Mouse (Mus musculus): ENCODE measurements around the gene Slc8a1. TPM values are rescaled to one million over a fixed set of nuclear protein-coding genes. Genes with fewer than 3 reads are reported as not detected.

Gene Slc8a1
- total and polyA plus RNA-seq, 2 experiments, result 0.27 to 3.8 TPM

DNA sequence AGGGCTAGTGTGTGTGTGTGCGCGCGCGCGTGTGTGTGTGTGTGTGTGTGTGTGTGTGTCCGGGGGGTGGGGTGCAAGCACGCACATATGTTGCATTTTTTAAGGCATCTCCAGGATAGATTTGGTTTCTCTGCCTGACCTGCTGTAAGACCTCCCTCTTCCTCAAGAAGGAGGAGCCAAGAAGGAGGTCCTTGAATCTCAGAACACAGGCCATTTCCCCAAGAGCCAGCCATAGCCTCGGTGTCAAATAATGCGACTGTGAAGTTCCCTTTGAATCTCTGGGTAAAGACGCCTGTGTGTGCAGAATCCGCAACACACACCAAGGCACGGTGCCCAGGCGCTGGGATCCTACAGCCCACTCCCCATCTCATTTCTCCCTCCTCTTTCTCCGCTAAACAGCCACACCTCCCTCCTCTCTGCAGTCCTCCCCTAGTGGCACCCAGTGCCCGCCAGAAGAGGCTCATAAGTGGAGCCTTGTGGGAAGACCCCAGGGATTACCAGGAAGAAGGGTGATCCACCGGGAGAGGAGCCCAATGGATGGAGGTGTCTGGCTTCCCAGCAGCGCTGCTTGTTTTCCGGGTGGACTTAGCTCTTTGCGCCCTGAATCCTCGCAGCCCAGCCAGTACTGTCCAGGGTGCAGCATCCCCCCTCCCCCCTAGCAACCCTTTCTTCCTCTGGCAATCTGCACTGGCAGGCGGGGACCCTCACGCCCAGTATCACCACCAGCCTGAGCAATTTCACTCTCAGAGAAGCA is 68.9 kb downstream of the Slc8a1 start:
- no peaks in the 10 kb centered on the region for H3K4me1 ChIP-seq (ENCODE audit: control insufficient read depth, insufficient read depth, low read length)
- peaks cover 13% of the 10 kb centered on the region; the same call in 1 of the 2 replicates for H3K27me3 ChIP-seq (ENCODE audit: control insufficient read depth, insufficient read depth, low read length)
- peak; percentile 21 for DNase-seq (ENCODE audit: extremely low read depth, low read depth, low spot score)
- no peaks in the 10 kb centered on the region for H3K79me2 ChIP-seq (ENCODE audit: control insufficient read depth, insufficient read depth, low read length)
- H3K9ac ChIP-seq (ENCODE audit: low read depth, low read length), result peak overlapping the region; percentile 60
- 4% methylated on average over 22 of the region's 22 CpGs for WGBS
- TF ChIP-seq CTCF (IDR thresholded peaks at IDR 0.05; ENCODE audit: low read depth, low read length), result no peak
- no peak for TF ChIP-seq POLR2A (IDR thresholded peaks at IDR 0.05; ENCODE audit: extremely low read depth, insufficient read depth, low read length)
- peak overlapping the region; percentile 27 for H3K27ac ChIP-seq (replicated peaks; ENCODE audit: insufficient read depth, low read depth, low read length)
- H3K4me3 ChIP-seq (ENCODE audit: insufficient read depth, low read depth, low read length), result peak overlapping the region; percentile 84
- H3K36me3 ChIP-seq (ENCODE audit: control insufficient read depth, insufficient read depth, low read length), result no peaks in the 10 kb centered on the region

DNA sequence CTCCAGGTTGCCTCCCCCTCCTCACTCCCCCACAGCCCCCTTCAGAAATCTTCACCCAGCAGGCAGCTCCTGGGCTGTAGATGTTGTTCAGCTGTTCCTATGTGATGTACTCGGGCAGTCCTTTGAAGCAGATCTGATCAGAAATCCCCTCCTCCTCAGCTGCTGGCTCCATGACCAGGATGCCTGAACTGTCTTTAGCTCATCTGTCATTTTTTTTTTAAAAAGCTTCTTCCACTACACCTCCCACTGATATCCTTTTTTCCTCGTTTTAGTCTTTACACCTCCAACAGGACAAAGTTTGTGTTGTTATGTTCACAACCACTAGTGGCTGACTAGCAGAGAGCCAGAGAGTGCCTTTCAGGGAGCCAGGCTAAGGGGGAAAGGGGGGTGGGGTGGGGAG is 69.7 kb downstream of the Slc8a1 start:
- TF ChIP-seq CTCF (IDR thresholded peaks at IDR 0.05; ENCODE audit: low read depth, low read length) (no peak), POLR2A (IDR thresholded peaks at IDR 0.05; ENCODE audit: extremely low read depth, insufficient read depth, low read length) (no peak)
- H3K27me3 ChIP-seq (ENCODE audit: control insufficient read depth, insufficient read depth, low read length), result peaks cover 13% of the 10 kb centered on the region; the same call in 1 of the 2 replicates
- H3K4me1 ChIP-seq (ENCODE audit: control insufficient read depth, insufficient read depth, low read length), result no peaks in the 10 kb centered on the region
- no peak overlapping the region for H3K9ac ChIP-seq (ENCODE audit: low read depth, low read length)
- H3K36me3 ChIP-seq (ENCODE audit: control insufficient read depth, insufficient read depth, low read length), result no peaks in the 10 kb centered on the region
- no peak overlapping the region for H3K27ac ChIP-seq (replicated peaks; ENCODE audit: insufficient read depth, low read depth, low read length)
- no peak overlapping the region for H3K4me3 ChIP-seq (ENCODE audit: insufficient read depth, low read depth, low read length)
- DNase-seq (ENCODE audit: extremely low read depth, low read depth, low spot score), result no peak
- no peaks in the 10 kb centered on the region for H3K79me2 ChIP-seq (ENCODE audit: control insufficient read depth, insufficient read depth, low read length)
- 25% methylated on average over 2 of the region's 2 CpGs for WGBS

DNA sequence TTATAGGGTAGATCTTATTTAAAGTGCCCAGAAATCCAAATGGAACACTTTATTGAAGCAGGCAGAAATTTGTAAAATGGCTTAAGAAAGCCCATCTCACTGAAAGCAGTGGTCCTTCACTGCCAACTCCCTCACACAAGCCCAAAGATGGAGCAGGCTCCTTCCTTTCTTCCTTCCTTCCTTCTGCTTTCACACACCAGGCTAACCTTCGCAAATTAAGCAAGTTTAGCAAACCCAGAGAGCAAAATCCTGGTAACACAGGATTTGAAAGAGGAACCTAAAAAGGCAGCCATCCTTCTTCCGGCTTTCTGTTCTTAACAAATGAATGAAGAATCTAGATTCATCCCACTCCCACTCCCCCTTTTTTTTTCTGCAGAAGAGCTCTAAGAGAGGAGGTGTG is 70.2 kb downstream of the Slc8a1 start:
- 57% methylated on average over 2 of the region's 2 CpGs for WGBS
- Histone ChIP-seq H3K4me1 (ENCODE audit: control insufficient read depth, insufficient read depth, low read length) (no peaks in the 10 kb centered on the region), H3K9ac (ENCODE audit: low read depth, low read length) (no peak overlapping the region), H3K27ac (replicated peaks; ENCODE audit: insufficient read depth, low read depth, low read length) (no peak overlapping the region), H3K79me2 (ENCODE audit: control insufficient read depth, insufficient read depth, low read length) (no peaks in the 10 kb centered on the region), H3K27me3 (ENCODE audit: control insufficient read depth, insufficient read depth, low read length) (peaks cover 13% of the 10 kb centered on the region; the same call in 1 of the 2 replicates), H3K36me3 (ENCODE audit: control insufficient read depth, insufficient read depth, low read length) (no peaks in the 10 kb centered on the region), H3K4me3 (ENCODE audit: insufficient read depth, low read depth, low read length) (no peak overlapping the region)
- peak; percentile 31 for DNase-seq (ENCODE audit: extremely low read depth, low read depth, low spot score)
- no peak for TF ChIP-seq POLR2A (IDR thresholded peaks at IDR 0.05; ENCODE audit: extremely low read depth, insufficient read depth, low read length)
- no peak for TF ChIP-seq CTCF (IDR thresholded peaks at IDR 0.05; ENCODE audit: low read depth, low read length)

DNA sequence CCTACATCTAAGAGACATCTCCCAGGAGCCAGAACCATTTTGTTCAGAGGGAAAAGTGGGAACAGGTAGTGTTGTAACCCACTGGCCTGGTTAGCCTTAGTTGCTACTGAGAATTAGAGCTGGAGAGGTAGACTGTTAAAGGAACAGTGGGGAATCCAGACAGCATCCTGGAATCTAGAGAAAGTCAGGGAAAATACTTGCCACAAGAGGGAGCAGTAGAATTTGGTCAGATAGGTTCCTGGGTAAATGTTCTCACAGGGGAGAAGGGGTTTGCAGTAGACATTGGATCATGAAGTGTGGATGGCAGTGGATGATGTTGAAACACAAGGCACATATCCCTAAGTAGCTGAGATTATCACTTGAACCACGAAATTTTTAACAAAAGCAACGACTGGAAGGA is 71.6 kb downstream of the Slc8a1 start:
- Histone ChIP-seq H3K4me1 (ENCODE audit: control insufficient read depth, insufficient read depth, low read length) (no peaks in the 10 kb centered on the region), H3K4me3 (ENCODE audit: insufficient read depth, low read depth, low read length) (no peak overlapping the region), H3K36me3 (ENCODE audit: control insufficient read depth, insufficient read depth, low read length) (no peaks in the 10 kb centered on the region), H3K79me2 (ENCODE audit: control insufficient read depth, insufficient read depth, low read length) (no peaks in the 10 kb centered on the region), H3K9ac (ENCODE audit: low read depth, low read length) (no peak overlapping the region), H3K27ac (replicated peaks; ENCODE audit: insufficient read depth, low read depth, low read length) (no peak overlapping the region), H3K27me3 (ENCODE audit: control insufficient read depth, insufficient read depth, low read length) (peaks cover 13% of the 10 kb centered on the region; the same call in 1 of the 2 replicates)
- no peak for TF ChIP-seq CTCF (IDR thresholded peaks at IDR 0.05; ENCODE audit: low read depth, low read length)
- no peak for TF ChIP-seq POLR2A (IDR thresholded peaks at IDR 0.05; ENCODE audit: extremely low read depth, insufficient read depth, low read length)
- WGBS, result 30% methylated on average over 2 of the region's 2 CpGs
- no peak for DNase-seq (ENCODE audit: extremely low read depth, low read depth, low spot score)

DNA sequence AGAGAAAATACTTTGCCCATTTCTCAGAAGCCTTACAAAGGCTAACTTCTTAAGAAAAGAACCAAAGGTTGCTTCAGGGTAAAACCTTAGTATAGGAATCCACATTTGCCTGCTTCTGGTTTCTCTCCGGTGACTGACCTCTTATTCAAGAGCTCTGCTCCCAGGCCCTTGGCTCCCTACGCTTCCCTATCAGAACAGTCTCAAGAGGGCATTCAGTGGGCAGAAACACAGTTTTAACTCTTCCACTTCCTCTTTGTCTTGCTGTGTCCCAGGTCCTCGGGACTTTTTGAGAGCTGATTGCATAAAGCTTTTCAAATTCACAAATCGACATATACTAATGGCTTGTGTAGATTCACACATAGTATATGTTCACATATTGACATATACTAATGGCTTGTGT is 73.3 kb downstream of the Slc8a1 start:
- Histone ChIP-seq H3K4me1 (ENCODE audit: control insufficient read depth, insufficient read depth, low read length) (no peaks in the 10 kb centered on the region), H3K27me3 (ENCODE audit: control insufficient read depth, insufficient read depth, low read length) (peaks cover 10% of the 10 kb centered on the region; the same call in 1 of the 2 replicates), H3K27ac (replicated peaks; ENCODE audit: insufficient read depth, low read depth, low read length) (no peak overlapping the region), H3K4me3 (ENCODE audit: insufficient read depth, low read depth, low read length) (no peak overlapping the region), H3K9ac (ENCODE audit: low read depth, low read length) (no peak overlapping the region), H3K79me2 (ENCODE audit: control insufficient read depth, insufficient read depth, low read length) (no peaks in the 10 kb centered on the region), H3K36me3 (ENCODE audit: control insufficient read depth, insufficient read depth, low read length) (no peaks in the 10 kb centered on the region)
- TF ChIP-seq CTCF (IDR thresholded peaks at IDR 0.05; ENCODE audit: low read depth, low read length), result no peak
- no peak for TF ChIP-seq POLR2A (IDR thresholded peaks at IDR 0.05; ENCODE audit: extremely low read depth, insufficient read depth, low read length)
- DNase-seq (ENCODE audit: extremely low read depth, low read depth, low spot score), result peak; percentile 19
- WGBS, result 78% methylated on average over 4 of the region's 4 CpGs

DNA sequence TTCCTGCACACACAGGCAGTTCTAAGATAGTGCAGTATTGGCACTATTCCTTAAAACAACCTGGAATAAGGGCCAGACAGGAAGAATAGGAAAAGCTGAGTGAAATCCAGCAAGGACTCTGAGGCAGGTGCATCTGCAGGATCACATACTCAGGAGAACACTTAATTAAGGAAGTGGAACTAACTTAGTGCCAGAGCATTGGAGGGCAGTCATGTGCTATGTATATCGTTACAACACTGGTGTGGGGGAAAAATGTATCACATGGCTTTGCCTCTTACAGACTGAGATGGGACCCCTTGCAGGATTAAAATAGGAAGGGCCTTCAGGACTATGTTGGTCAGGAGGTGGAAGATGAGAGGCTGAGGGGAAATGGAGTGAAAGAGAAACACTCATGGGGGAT is 80.3 kb downstream of the Slc8a1 start:
- H3K79me2 ChIP-seq (ENCODE audit: control insufficient read depth, insufficient read depth, low read length), result no peaks in the 10 kb centered on the region
- no peak for DNase-seq (ENCODE audit: extremely low read depth, low read depth, low spot score)
- H3K4me1 ChIP-seq (ENCODE audit: control insufficient read depth, insufficient read depth, low read length), result no peaks in the 10 kb centered on the region
- H3K27me3 ChIP-seq (ENCODE audit: control insufficient read depth, insufficient read depth, low read length), result no peaks in the 10 kb centered on the region
- no peak overlapping the region for H3K9ac ChIP-seq (ENCODE audit: low read depth, low read length)
- H3K36me3 ChIP-seq (ENCODE audit: control insufficient read depth, insufficient read depth, low read length), result no peaks in the 10 kb centered on the region
- no peak overlapping the region for H3K4me3 ChIP-seq (ENCODE audit: insufficient read depth, low read depth, low read length)
- TF ChIP-seq CTCF (IDR thresholded peaks at IDR 0.05; ENCODE audit: low read depth, low read length), result no peak
- no peak for TF ChIP-seq POLR2A (IDR thresholded peaks at IDR 0.05; ENCODE audit: extremely low read depth, insufficient read depth, low read length)
- no peak overlapping the region for H3K27ac ChIP-seq (replicated peaks; ENCODE audit: insufficient read depth, low read depth, low read length)
- WGBS, result 81% methylated on average over 1 of the region's 1 CpGs
